Mouse (Mus musculus): ENCODE measurements around the gene Il18. TPM values are rescaled to one million over a fixed set of nuclear protein-coding genes. Genes with fewer than 3 reads are reported as not detected.

Gene Il18
- polyA plus RNA-seq, 1 experiment from 2014 or later: 19.8 TPM

GRCm38 (mm10) chr9:50565173-50565572, 10.5 kb downstream of the Il18 start:
- no peak for ATAC-seq (ENCODE audit: low read depth)
- Histone ChIP-seq H3K27ac (ENCODE audit: low read depth, low read length) (no peak overlapping the region), H3K36me3 (ENCODE audit: control insufficient read depth, insufficient read depth, low read length) (no peaks in the 10 kb centered on the region), H3K4me1 (ENCODE audit: control insufficient read depth, insufficient read depth, low read length) (no peaks in the 10 kb centered on the region), H3K9ac (replicated peaks; ENCODE audit: low read depth, low read length) (no peak overlapping the region), H3K4me2 (ENCODE audit: low read depth, low read length) (no peak overlapping the region), H3K27me3 (ENCODE audit: control insufficient read depth, insufficient read depth, low read length) (no peaks in the 10 kb centered on the region), H3K9me3 (ENCODE audit: control insufficient read depth, low read length) (no peaks in the 10 kb centered on the region), H3K4me3 (ENCODE audit: low read depth, low read length) (no peak overlapping the region)
- WGBS: 81% methylated on average over 7 of the region's 7 CpGs

GRCm38 (mm10) chr9:50565940-50566339, 11.3 kb downstream of the Il18 start:
- 86% methylated on average over 4 of the region's 4 CpGs for WGBS
- no peaks in the 10 kb centered on the region for H3K27me3 ChIP-seq (ENCODE audit: control insufficient read depth, insufficient read depth, low read length)
- ATAC-seq (ENCODE audit: low read depth): no peak

GRCm38 (mm10) chr9:50567372-50567771, 12.7 kb downstream of the Il18 start:
- WGBS: 91% methylated on average over 4 of the region's 4 CpGs
- Histone ChIP-seq H3K4me2 (ENCODE audit: low read depth, low read length) (no peak overlapping the region), H3K9ac (replicated peaks; ENCODE audit: low read depth, low read length) (no peak overlapping the region), H3K36me3 (ENCODE audit: control insufficient read depth, insufficient read depth, low read length) (no peaks in the 10 kb centered on the region), H3K27me3 (ENCODE audit: control insufficient read depth, insufficient read depth, low read length) (no peaks in the 10 kb centered on the region), H3K4me1 (ENCODE audit: control insufficient read depth, insufficient read depth, low read length) (no peaks in the 10 kb centered on the region), H3K4me3 (ENCODE audit: low read depth, low read length) (no peak overlapping the region), H3K27ac (ENCODE audit: low read depth, low read length) (no peak overlapping the region), H3K9me3 (ENCODE audit: control insufficient read depth, low read length) (no peaks in the 10 kb centered on the region)
- no peak for ATAC-seq (ENCODE audit: low read depth)

More at GRCm38 (mm10) chr9:50565940-50566339, 11.3 kb downstream of the Il18 start:
- H3K27ac ChIP-seq (ENCODE audit: low read depth, low read length): no peak overlapping the region
- no peak overlapping the region for H3K4me2 ChIP-seq (ENCODE audit: low read depth, low read length)
- no peak overlapping the region for H3K9ac ChIP-seq (replicated peaks; ENCODE audit: low read depth, low read length)
- H3K4me3 ChIP-seq (ENCODE audit: low read depth, low read length): no peak overlapping the region
- no peaks in the 10 kb centered on the region for H3K36me3 ChIP-seq (ENCODE audit: control insufficient read depth, insufficient read depth, low read length)
- H3K4me1 ChIP-seq (ENCODE audit: control insufficient read depth, insufficient read depth, low read length): no peaks in the 10 kb centered on the region
- no peaks in the 10 kb centered on the region for H3K9me3 ChIP-seq (ENCODE audit: control insufficient read depth, low read length)

- Histone ChIP-seq H3K4me2 (ENCODE audit: low read depth, low read length) (no peak overlapping the region), H3K36me3 (ENCODE audit: control insufficient read depth, insufficient read depth, low read length) (no peaks in the 10 kb centered on the region), H3K27ac (ENCODE audit: low read depth, low read length) (no peak overlapping the region), H3K4me3 (ENCODE audit: low read depth, low read length) (no peak overlapping the region), H3K9ac (replicated peaks; ENCODE audit: low read depth, low read length) (no peak overlapping the region), H3K27me3 (ENCODE audit: control insufficient read depth, insufficient read depth, low read length) (no peaks in the 10 kb centered on the region), H3K4me1 (ENCODE audit: control insufficient read depth, insufficient read depth, low read length) (no peaks in the 10 kb centered on the region), H3K9me3 (ENCODE audit: control insufficient read depth, low read length) (no peaks in the 10 kb centered on the region)
- 89% methylated on average over 2 of the region's 2 CpGs for WGBS
- no peak for ATAC-seq (ENCODE audit: low read depth)
Measured at GRCm38 (mm10) chr9:50567881-50568280, 13.3 kb downstream of the Il18 start.

GRCm38 (mm10) chr9:50569599-50570525, 15.2 kb downstream of the Il18 start:
- WGBS: 88% methylated on average over 10 of the region's 10 CpGs
- H3K9me3 ChIP-seq (ENCODE audit: control insufficient read depth, low read length): no peaks in the 10 kb centered on the region
- no peak for ATAC-seq (ENCODE audit: low read depth)

GRCm38 (mm10) chr9:50580370-50580769, 25.7 kb downstream of the Il18 start:
- Histone ChIP-seq H3K27me3 (ENCODE audit: control insufficient read depth, insufficient read depth, low read length) (no peaks in the 10 kb centered on the region), H3K9ac (replicated peaks; ENCODE audit: low read depth, low read length) (no peak overlapping the region), H3K9me3 (ENCODE audit: control insufficient read depth, low read length) (no peaks in the 10 kb centered on the region), H3K4me1 (ENCODE audit: control insufficient read depth, insufficient read depth, low read length) (no peaks in the 10 kb centered on the region), H3K4me3 (ENCODE audit: low read depth, low read length) (no peak overlapping the region), H3K36me3 (ENCODE audit: control insufficient read depth, insufficient read depth, low read length) (no peaks in the 10 kb centered on the region), H3K27ac (ENCODE audit: low read depth, low read length) (no peak overlapping the region), H3K4me2 (ENCODE audit: low read depth, low read length) (no peak overlapping the region)
- no peak for ATAC-seq (ENCODE audit: low read depth)
- 49% methylated on average over 4 of the region's 4 CpGs for WGBS

More at GRCm38 (mm10) chr9:50569599-50570525, 15.2 kb downstream of the Il18 start:
- Histone ChIP-seq H3K36me3 (ENCODE audit: control insufficient read depth, insufficient read depth, low read length) (no peaks in the 10 kb centered on the region), H3K9ac (replicated peaks; ENCODE audit: low read depth, low read length) (no peak overlapping the region), H3K27ac (ENCODE audit: low read depth, low read length) (no peak overlapping the region), H3K4me2 (ENCODE audit: low read depth, low read length) (no peak overlapping the region), H3K4me3 (ENCODE audit: low read depth, low read length) (no peak overlapping the region), H3K4me1 (ENCODE audit: control insufficient read depth, insufficient read depth, low read length) (no peaks in the 10 kb centered on the region), H3K27me3 (ENCODE audit: control insufficient read depth, insufficient read depth, low read length) (no peaks in the 10 kb centered on the region)

GRCm38 (mm10) chr9:50585145-50585818, 30.7 kb downstream of the Il18 start:
- no peaks in the 10 kb centered on the region for H3K27me3 ChIP-seq (ENCODE audit: control insufficient read depth, insufficient read depth, low read length)
- no peaks in the 10 kb centered on the region for H3K4me1 ChIP-seq (ENCODE audit: control insufficient read depth, insufficient read depth, low read length)
- H3K36me3 ChIP-seq (ENCODE audit: control insufficient read depth, insufficient read depth, low read length): no peaks in the 10 kb centered on the region
- WGBS: 77% methylated on average over 6 of the region's 6 CpGs
- no peak overlapping the region for H3K27ac ChIP-seq (ENCODE audit: low read depth, low read length)
- H3K9ac ChIP-seq (replicated peaks; ENCODE audit: low read depth, low read length): no peak overlapping the region
- no peak for ATAC-seq (ENCODE audit: low read depth)
- no peak overlapping the region for H3K4me2 ChIP-seq (ENCODE audit: low read depth, low read length)
- H3K9me3 ChIP-seq (ENCODE audit: control insufficient read depth, low read length): no peaks in the 10 kb centered on the region
- H3K4me3 ChIP-seq (ENCODE audit: low read depth, low read length): no peak overlapping the region

GRCm38 (mm10) chr9:50586955-50587354, 32.3 kb downstream of the Il18 start:
- 87% methylated on average over 4 of the region's 4 CpGs for WGBS

More at GRCm38 (mm10) chr9:50586955-50587354, 32.3 kb downstream of the Il18 start:
- Histone ChIP-seq H3K4me3 (ENCODE audit: low read depth, low read length) (no peak overlapping the region), H3K27me3 (ENCODE audit: control insufficient read depth, insufficient read depth, low read length) (no peaks in the 10 kb centered on the region), H3K36me3 (ENCODE audit: control insufficient read depth, insufficient read depth, low read length) (no peaks in the 10 kb centered on the region), H3K9ac (replicated peaks; ENCODE audit: low read depth, low read length) (no peak overlapping the region), H3K27ac (ENCODE audit: low read depth, low read length) (no peak overlapping the region), H3K4me2 (ENCODE audit: low read depth, low read length) (no peak overlapping the region), H3K4me1 (ENCODE audit: control insufficient read depth, insufficient read depth, low read length) (no peaks in the 10 kb centered on the region), H3K9me3 (ENCODE audit: control insufficient read depth, low read length) (no peaks in the 10 kb centered on the region)
- no peak for ATAC-seq (ENCODE audit: low read depth)
